Mouse (Mus musculus): ENCODE results near the gene Fzd2.

- no peak for TF ChIP-seq EP300 (IDR thresholded peaks at IDR 0.05; ENCODE audit: low read depth)
- TF ChIP-seq CTCF (IDR thresholded peaks at IDR 0.05; ENCODE audit: low read depth) = no peak
Observed at GRCm38 (mm10) chr11:102575034-102575433, 29.2 kb upstream of the Fzd2 start.
